In genomic region chr2:35228145-35228544, GRCm38 (mm10) we compare ENCODE assay signal across 27 mouse cellular contexts. TPM values are rescaled to one million over a fixed set of nuclear protein-coding genes. Genes with fewer than 3 reads are reported as not detected.
DNase-seq lines count a peak whose midpoint lies in the region; ATAC-seq and TF ChIP-seq lines count a peak whose summit lies in the region.
"Had no signal": no experiment of that assay in that cellular context is flagged by ENCODE, and none has a peak within 500 bp of the region (broad histone marks: within the 10 kb centered on the region; RNA-seq: fewer than 3 reads in every experiment).

No protein-coding gene starts in this region.

- DNase-seq in embryo, embryonic 10.5 days (ENCODE audit: low spot score), result peak; percentile 54
- no peak for DNase-seq in embryo, embryonic 10 days (ENCODE audit: low spot score)
- DNase-seq in embryo, embryonic 11 days, result peak; percentile 52
- peak; percentile 78 for DNase-seq in embryonic facial prominence, embryonic 11.5 days (ENCODE audit: low spot score)
- DNase-seq in forelimb bud, embryonic 11.5 days (ENCODE audit: low read depth, low spot score), result peak; percentile 75
- no peak for DNase-seq in left cerebral cortex, adult 8-10 months (ENCODE audit: low spot score in 2 of 2)
- no peak for DNase-seq in thymus, postnatal 10 days (ENCODE audit: low spot score in 2 of 2)
- no peak for DNase-seq in lung, postnatal 0 days (ENCODE audit: low spot score)
- DNase-seq: adrenal gland, adult 8-10 months; adrenal gland, postnatal 25 days; cerebellum, adult 11-12 months; cerebellum, adult 8-10 months; cerebellum, postnatal 14 days; gastrocnemius, postnatal 25 days; heart, adult 18-20 months; heart, postnatal 10 days; heart, postnatal 36 days had no signal

- H3K27me3 ChIP-seq in embryonic facial prominence, embryonic 11.5 days (ENCODE audit: control insufficient read depth, insufficient read depth, low read length), result no peaks in the 10 kb centered on the region
- H3K27me3 ChIP-seq in lung, postnatal 0 days (replicated peaks; ENCODE audit: insufficient read depth, low read length), result no peaks in the 10 kb centered on the region
- H3K27me3 ChIP-seq: forebrain, embryonic 13.5 days; heart, embryonic 12.5 days; heart, embryonic 15.5 days; hindbrain, embryonic 13.5 days; intestine, embryonic 15.5 days had no signal

- no peak overlapping the region for H3K4me2 ChIP-seq in embryonic facial prominence, embryonic 11.5 days (ENCODE audit: low read depth, low read length)
- no peak overlapping the region for H3K4me2 ChIP-seq in lung, postnatal 0 days (replicated peaks; ENCODE audit: low read depth, low read length)
- H3K4me2 ChIP-seq: forebrain, embryonic 13.5 days; heart, embryonic 12.5 days; heart, embryonic 15.5 days; hindbrain, embryonic 13.5 days; intestine, embryonic 15.5 days had no signal

- H3K27ac ChIP-seq in embryonic facial prominence, embryonic 11.5 days (replicated peaks; ENCODE audit: low read depth, low read length), result no peak overlapping the region
- H3K27ac ChIP-seq in lung, postnatal 0 days (ENCODE audit: low read length), result no peak overlapping the region
- H3K27ac ChIP-seq: forebrain, embryonic 13.5 days; heart, embryonic 15.5 days; hindbrain, embryonic 10.5 days; hindbrain, embryonic 13.5 days; intestine, embryonic 15.5 days had no signal

- no peak for ATAC-seq in embryonic facial prominence, embryonic 11.5 days (replicated peaks; ENCODE audit: insufficient number of reproducible peaks, low FRiP score, low TSS enrichment, low read depth)
- no peak for ATAC-seq in lung, postnatal 0 days
- ATAC-seq: activated CD4-positive, CD25-positive, alpha-beta regulatory T cell, adult 4 months; forebrain, embryonic 13.5 days; forebrain, embryonic 16.5 days; hindbrain, embryonic 16.5 days; intestine, embryonic 15.5 days had no signal

- no peak for TF ChIP-seq EP300 in lung, postnatal 0 days (IDR thresholded peaks at IDR 0.05)

- no peaks in the 10 kb centered on the region for H3K9me3 ChIP-seq in embryonic facial prominence, embryonic 11.5 days (replicated peaks; ENCODE audit: control insufficient read depth, low read length)
- no peaks in the 10 kb centered on the region for H3K9me3 ChIP-seq in lung, postnatal 0 days (ENCODE audit: low read length)
- H3K9me3 ChIP-seq: forebrain, embryonic 13.5 days; heart, embryonic 12.5 days; heart, embryonic 15.5 days; hindbrain, embryonic 10.5 days; hindbrain, embryonic 13.5 days; intestine, embryonic 15.5 days had no signal

- H3K4me1 ChIP-seq in embryonic facial prominence, embryonic 11.5 days (ENCODE audit: control insufficient read depth, insufficient read depth, low read length), result peaks cover 2% of the 10 kb centered on the region
- no peaks in the 10 kb centered on the region for H3K4me1 ChIP-seq in lung, postnatal 0 days (ENCODE audit: insufficient read depth, low read depth, low read length)
- H3K4me1 ChIP-seq: intestine, embryonic 15.5 days had no signal

- no peak for TF ChIP-seq CTCF in lung, postnatal 0 days (IDR thresholded peaks at IDR 0.05)

- H3K36me3 ChIP-seq in embryonic facial prominence, embryonic 11.5 days (replicated peaks; ENCODE audit: control insufficient read depth, insufficient read depth, low read depth, low read length), result no peaks in the 10 kb centered on the region
- no peaks in the 10 kb centered on the region for H3K36me3 ChIP-seq in lung, postnatal 0 days (ENCODE audit: insufficient read depth, low read length)
- H3K36me3 ChIP-seq: heart, embryonic 12.5 days; heart, embryonic 15.5 days; hindbrain, embryonic 10.5 days; hindbrain, embryonic 13.5 days; intestine, embryonic 15.5 days had no signal

- WGBS in embryonic facial prominence, embryonic 11.5 days, result 17% methylated on average over 4 of the region's 4 CpGs
- 50% methylated on average over 4 of the region's 4 CpGs for WGBS in lung, postnatal 0 days

- H3K9ac ChIP-seq in embryonic facial prominence, embryonic 11.5 days (replicated peaks; ENCODE audit: low read length), result no peak overlapping the region
- H3K9ac ChIP-seq in lung, postnatal 0 days (replicated peaks; ENCODE audit: low read depth), result no peak overlapping the region
- H3K9ac ChIP-seq: forebrain, embryonic 13.5 days; heart, embryonic 12.5 days; heart, embryonic 15.5 days; hindbrain, embryonic 13.5 days; intestine, embryonic 15.5 days had no signal

- no peak overlapping the region for H3K4me3 ChIP-seq in embryonic facial prominence, embryonic 11.5 days (ENCODE audit: low read depth, low read length)
- H3K4me3 ChIP-seq in lung, postnatal 0 days (ENCODE audit: low read depth, low read length), result no peak overlapping the region
- H3K4me3 ChIP-seq: erythroblast, embryonic 14.5 days; forebrain, embryonic 13.5 days; heart, embryonic 12.5 days; heart, embryonic 15.5 days; hindbrain, embryonic 10.5 days; hindbrain, embryonic 13.5 days; intestine, embryonic 15.5 days had no signal

RNA-seq across cellular contexts. Expression of gene Rab14, which starts 27.2 kb away (rescaled TPM):
- polyA plus RNA-seq in embryonic facial prominence, embryonic 11.5 days (2014; fragmentation: Nextera tagmentation; extraction: Ambion mirVana), result 246 and 247 TPM in 2 replicates
- total RNA-seq in left cerebral cortex, adult 8-10 months (2022), result 100 to 1,000 TPM; 221 to 237 (median 224) TPM
- polyA plus RNA-seq in lung, postnatal 0 days (2015; fragmentation: Nextera tagmentation; extraction: Ambion mirVana), result 434 and 473 TPM in 2 replicates

RNA-seq across cellular contexts. Expression of gene Gsn, which starts 28.0 kb away (rescaled TPM):
- polyA plus RNA-seq in embryonic facial prominence, embryonic 11.5 days (2014; fragmentation: Nextera tagmentation; extraction: Ambion mirVana), result 50.1 and 51.7 TPM in 2 replicates
- 10 to 100 TPM; 49.8 to 64.6 (median 59.3) TPM for total RNA-seq in left cerebral cortex, adult 8-10 months (2022)
- 956 and 1,007 TPM in 2 replicates for polyA plus RNA-seq in lung, postnatal 0 days (2015; fragmentation: Nextera tagmentation; extraction: Ambion mirVana)

Comparison
In these comparisons a context has a peak if more than half of its experiments do, and no peak if none do; other contexts are left out.
1. DNase-seq: peak in embryo, embryonic 10.5 days (single experiment), embryo, embryonic 11 days (single experiment), embryonic facial prominence, embryonic 11.5 days (single experiment) and forelimb bud, embryonic 11.5 days (single experiment); none in embryo, embryonic 10 days (single experiment), left cerebral cortex, adult 8-10 months (0 of 2), thymus, postnatal 10 days (0 of 2) and lung, postnatal 0 days (single experiment).
2. RNA of gene Gsn, which starts 28.0 kb away (polyA plus RNA-seq): 956 to 1,007 TPM in lung, postnatal 0 days; 50.1 to 51.7 TPM in embryonic facial prominence, embryonic 11.5 days; every median in the first group is over 10 times any median in the second.